8 mouse cellular contexts compared by ENCODE assay signal in the genomic region with DNA sequence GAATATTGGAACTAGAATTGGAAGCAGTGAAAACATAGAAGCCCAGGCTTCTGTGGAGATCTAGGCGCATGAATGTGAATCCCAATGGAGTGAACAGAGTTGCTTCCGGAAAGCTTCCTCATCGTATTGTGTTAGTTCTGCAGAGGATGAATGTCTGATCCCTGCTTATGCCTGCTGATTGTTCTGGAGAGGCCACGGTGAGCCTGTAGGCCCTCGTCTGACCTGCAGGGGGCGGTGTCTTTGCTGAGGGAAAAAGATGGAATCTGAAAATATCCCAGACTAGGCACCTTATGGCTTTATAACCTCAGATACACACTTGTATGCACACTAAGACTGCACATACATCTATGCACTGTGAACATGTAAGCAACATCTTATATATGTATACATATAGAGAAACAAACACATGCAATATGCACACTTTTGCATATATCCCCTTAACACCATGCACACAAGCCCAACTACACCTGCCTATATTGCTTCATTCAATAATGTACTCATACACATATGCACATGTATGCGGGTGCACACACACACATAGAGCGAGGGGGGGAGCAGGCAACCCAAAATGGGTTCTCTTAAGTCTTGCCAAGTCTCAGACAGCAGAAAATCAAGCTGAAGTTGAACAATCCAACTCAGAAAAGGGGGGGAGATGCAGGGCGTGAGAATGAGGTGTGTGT.
DNase-seq lines count a peak whose midpoint lies in the region; ATAC-seq and TF ChIP-seq lines count a peak whose summit lies in the region.

No protein-coding gene starts in this region.

- no peak overlapping the region for H3K27ac ChIP-seq in hindbrain, postnatal 0 days
- H3K27ac ChIP-seq in hindbrain, embryonic 12.5 days, result no peak overlapping the region
- no peak overlapping the region for H3K27ac ChIP-seq in CH12.LX (ENCODE audit: insufficient read depth, low read depth)
- H3K27ac ChIP-seq in embryonic facial prominence, embryonic 14.5 days (replicated peaks; ENCODE audit: low read depth, low read length), result peak overlapping the region; percentile 39; the same call in 1 of the 2 replicates
- H3K27ac ChIP-seq in midbrain, embryonic 14.5 days (replicated peaks; ENCODE audit: low read depth, low read length), result no peak overlapping the region

- TF ChIP-seq EP300 in CH12.LX (IDR thresholded peaks at IDR 0.05; ENCODE audit: low read length), result no peak

- peak; percentile 61 for TF ChIP-seq CTCF in hindbrain, postnatal 0 days (IDR thresholded peaks at IDR 0.05; ENCODE audit: low read depth)
- peak; percentile 43 to 45; a peak in 3 of 4 replicates for TF ChIP-seq CTCF in CH12.LX (conservative IDR thresholded peaks at IDR 0.05 in 1 of 2, IDR thresholded peaks at IDR 0.05 in 1 of 2; ENCODE audit: low read depth in 2 of 2, low read length in 2 of 2)

- ATAC-seq in hindbrain, postnatal 0 days, result peak; percentile 45; the same call in 1 of the 2 replicates
- ATAC-seq in hindbrain, embryonic 12.5 days (ENCODE audit: low FRiP score), result no peak
- 0 out of 2 replicates have a peak, but pooled peaks have one; percentile 17 for ATAC-seq in embryonic facial prominence, embryonic 14.5 days (ENCODE audit: low read depth)
- no peak for ATAC-seq in midbrain, embryonic 14.5 days (ENCODE audit: low FRiP score, low TSS enrichment)

- 51% methylated on average over 9 of the region's 9 CpGs for WGBS in hindbrain, postnatal 0 days
- WGBS in hindbrain, embryonic 12.5 days, result 57% methylated on average over 9 of the region's 9 CpGs
- WGBS in embryonic facial prominence, embryonic 14.5 days, result 51% methylated on average over 9 of the region's 9 CpGs
- 42% methylated on average over 9 of the region's 9 CpGs for WGBS in midbrain, embryonic 14.5 days

- H3K4me3 ChIP-seq in hindbrain, postnatal 0 days (ENCODE audit: low read length), result no peak overlapping the region
- no peak overlapping the region for H3K4me3 ChIP-seq in hindbrain, embryonic 12.5 days
- H3K4me3 ChIP-seq in CH12.LX (replicated peaks in 1 of 3; ENCODE audit: low read depth in 2 of 3, low read length in 2 of 3, poor library complexity in 1 of 3), result no peak overlapping the region
- H3K4me3 ChIP-seq in embryonic facial prominence, embryonic 14.5 days (ENCODE audit: low read depth, low read length), result no peak overlapping the region
- H3K4me3 ChIP-seq in midbrain, embryonic 14.5 days (replicated peaks; ENCODE audit: low read depth, low read length), result no peak overlapping the region

- H3K4me1 ChIP-seq in hindbrain, postnatal 0 days (ENCODE audit: insufficient read depth, low read length), result no peaks in the 10 kb centered on the region
- 0 out of 2 replicates have a peak, but pooled peaks cover 2% of the 10 kb centered on the region for H3K4me1 ChIP-seq in hindbrain, embryonic 12.5 days
- H3K4me1 ChIP-seq in CH12.LX (ENCODE audit: control insufficient read depth in 1 of 2, insufficient read depth in 2 of 2), result no peaks in the 10 kb centered on the region
- peaks cover 8% of the 10 kb centered on the region; the same call in 1 of the 2 replicates for H3K4me1 ChIP-seq in embryonic facial prominence, embryonic 14.5 days (ENCODE audit: control insufficient read depth, insufficient read depth, low read length)
- no peaks in the 10 kb centered on the region for H3K4me1 ChIP-seq in midbrain, embryonic 14.5 days (ENCODE audit: control insufficient read depth, insufficient read depth, low read length)

- in situ Hi-C loops in CH12.LX (cut with MboI; ENCODE audit: low pct_ligation_motif_present, low pct_unique_long_range_greater_than_20kb, low sequenced_read_pairs), result loop anchor here (25.0 kb wide), 3 partner anchors 109 to 266 kb away; a partner anchor contains a TSS

- DNase-seq in hindbrain, postnatal 0 days (ENCODE audit: low spot score), result no peak
- DNase-seq in CH12.LX (ENCODE audit: extremely low read depth), result peak; percentile 14
- peak; percentile 54 for DNase-seq in adrenal gland, postnatal 10 days
- no peak for DNase-seq in embryonic facial prominence, embryonic 14.5 days (ENCODE audit: low spot score)
- peak; percentile 48 for DNase-seq in midbrain, embryonic 14.5 days
- DNase-seq in ovary, postnatal 36 days (ENCODE audit: low spot score), result no peak
- no peak for DNase-seq in frontal cortex, postnatal 36 days (ENCODE audit: low spot score in 2 of 2)

- H3K36me3 ChIP-seq in hindbrain, postnatal 0 days (ENCODE audit: insufficient read depth, low read length), result no peaks in the 10 kb centered on the region
- H3K36me3 ChIP-seq in hindbrain, embryonic 12.5 days, result no peaks in the 10 kb centered on the region
- H3K36me3 ChIP-seq in CH12.LX (replicated peaks in 1 of 2; ENCODE audit: control insufficient read depth in 1 of 2, insufficient read depth in 1 of 2, low read length in 1 of 2), result no peaks in the 10 kb centered on the region
- no peaks in the 10 kb centered on the region for H3K36me3 ChIP-seq in embryonic facial prominence, embryonic 14.5 days (ENCODE audit: control insufficient read depth, insufficient read depth, low read length)
- no peaks in the 10 kb centered on the region for H3K36me3 ChIP-seq in midbrain, embryonic 14.5 days (ENCODE audit: control insufficient read depth, insufficient read depth, low read length)

- no peak; the same call in 1 of the 2 replicates for TF ChIP-seq RAD21 in CH12.LX (IDR thresholded peaks at IDR 0.05; ENCODE audit: low read depth, low read length)

- no peaks in the 10 kb centered on the region for H3K79me2 ChIP-seq in CH12.LX (replicated peaks; ENCODE audit: control insufficient read depth, extremely low read depth, insufficient read depth, poor library complexity, severe bottlenecking)

- TF ChIP-seq POLR2A in CH12.LX (IDR thresholded peaks at IDR 0.05; ENCODE audit: low read depth, low read length), result no peak

- H3K4me2 ChIP-seq in hindbrain, postnatal 0 days (ENCODE audit: low read depth, low read length), result no peak overlapping the region
- no peak overlapping the region for H3K4me2 ChIP-seq in hindbrain, embryonic 12.5 days (replicated peaks)
- H3K4me2 ChIP-seq in CH12.LX (ENCODE audit: insufficient read depth, low read depth, poor library complexity, severe bottlenecking), result no peak overlapping the region
- H3K4me2 ChIP-seq in embryonic facial prominence, embryonic 14.5 days (ENCODE audit: low read depth, low read length), result no peak overlapping the region
- no peak overlapping the region for H3K4me2 ChIP-seq in midbrain, embryonic 14.5 days (ENCODE audit: low read length)

- no peak overlapping the region for H3K9ac ChIP-seq in hindbrain, postnatal 0 days (replicated peaks; ENCODE audit: low read length)
- no peak overlapping the region for H3K9ac ChIP-seq in hindbrain, embryonic 12.5 days
- H3K9ac ChIP-seq in CH12.LX (ENCODE audit: insufficient read depth, low read depth), result no peak overlapping the region
- H3K9ac ChIP-seq in embryonic facial prominence, embryonic 14.5 days (ENCODE audit: low read depth, low read length), result no peak overlapping the region
- no peak overlapping the region for H3K9ac ChIP-seq in midbrain, embryonic 14.5 days (replicated peaks; ENCODE audit: low read length)

- dilution Hi-C loops in CH12.LX (cut with MboI; ENCODE audit: extremely low pct_ligation_motif_present, extremely low pct_unique_long_range_greater_than_20kb, low sequenced_read_pairs), result no loop called here

- no peaks in the 10 kb centered on the region for H3K27me3 ChIP-seq in hindbrain, postnatal 0 days (ENCODE audit: insufficient read depth, low read length)
- H3K27me3 ChIP-seq in hindbrain, embryonic 12.5 days, result peaks cover 48% of the 10 kb centered on the region
- no peaks in the 10 kb centered on the region for H3K27me3 ChIP-seq in CH12.LX (replicated peaks)
- peaks cover 6% of the 10 kb centered on the region; the same call in 1 of the 2 replicates for H3K27me3 ChIP-seq in embryonic facial prominence, embryonic 14.5 days (replicated peaks; ENCODE audit: control insufficient read depth, insufficient read depth, low read length)
- 0 out of 2 replicates have a peak, but pooled peaks cover 3% of the 10 kb centered on the region for H3K27me3 ChIP-seq in midbrain, embryonic 14.5 days (ENCODE audit: control insufficient read depth, insufficient read depth, low read length)

- no peaks in the 10 kb centered on the region for H3K9me3 ChIP-seq in hindbrain, postnatal 0 days (ENCODE audit: low read length)
- H3K9me3 ChIP-seq in hindbrain, embryonic 12.5 days (replicated peaks), result no peaks in the 10 kb centered on the region
- no peaks in the 10 kb centered on the region for H3K9me3 ChIP-seq in CH12.LX (replicated peaks; ENCODE audit: low read length)
- no peaks in the 10 kb centered on the region for H3K9me3 ChIP-seq in embryonic facial prominence, embryonic 14.5 days (ENCODE audit: control insufficient read depth, low read length)
- no peaks in the 10 kb centered on the region for H3K9me3 ChIP-seq in midbrain, embryonic 14.5 days (ENCODE audit: control insufficient read depth, low read length)

TF ChIP-seq in CH12.LX, 34 proteins besides CTCF, POLR2A, EP300 and RAD21:
- TF ChIP-seq ZKSCAN1 (IDR thresholded peaks at IDR 0.05; ENCODE audit: borderline replicate concordance, low read depth, low read length), result no peak
- no peak for TF ChIP-seq MAFK (IDR thresholded peaks at IDR 0.05; ENCODE audit: insufficient replicate concordance, low read length)
- peak; percentile 32 for TF ChIP-seq SMC3 (IDR thresholded peaks at IDR 0.05; ENCODE audit: low read depth, low read length)

Comparison
In these comparisons a context has a peak if more than half of its experiments do, and no peak if none do; other contexts are left out.
1. ATAC-seq: peak in hindbrain, postnatal 0 days (single experiment) and embryonic facial prominence, embryonic 14.5 days (single experiment); none in hindbrain, embryonic 12.5 days (single experiment) and midbrain, embryonic 14.5 days (single experiment).
2. DNase-seq: peak in CH12.LX (single experiment), adrenal gland, postnatal 10 days (single experiment) and midbrain, embryonic 14.5 days (single experiment); none in hindbrain, postnatal 0 days (single experiment), embryonic facial prominence, embryonic 14.5 days (single experiment), ovary, postnatal 36 days (single experiment) and frontal cortex, postnatal 36 days (0 of 2).